19 mouse cellular contexts compared by ENCODE assay signal in the genomic region with DNA sequence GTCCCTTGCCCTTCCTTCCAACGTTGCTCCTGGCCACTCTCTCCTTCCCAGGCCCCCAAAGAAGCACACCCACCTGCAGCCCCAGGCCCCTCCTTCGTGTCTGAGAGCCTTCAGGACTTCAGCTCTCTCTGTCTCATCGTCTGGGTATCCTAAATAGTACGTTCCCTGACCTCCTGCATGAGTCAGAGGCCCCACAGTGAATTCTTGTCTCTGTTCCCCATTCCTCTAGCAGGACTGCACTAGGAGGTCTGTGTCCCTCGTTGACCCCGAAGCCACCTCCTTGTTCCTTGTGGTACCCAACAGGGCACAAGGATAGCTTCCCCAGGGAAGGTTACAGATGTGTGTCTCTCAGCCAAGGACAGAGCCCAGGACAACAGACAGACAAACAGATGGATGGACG.
DNase-seq lines count a peak whose midpoint lies in the region; ATAC-seq and TF ChIP-seq lines count a peak whose summit lies in the region.
"Had no signal": no experiment of that assay in that cellular context is flagged by ENCODE, and none has a peak within 500 bp of the region (broad histone marks: within the 10 kb centered on the region; RNA-seq: fewer than 3 reads in every experiment).

No protein-coding gene starts in this region.

- no peak overlapping the region for H3K4me2 ChIP-seq in heart, embryonic 12.5 days
- no peak overlapping the region for H3K4me2 ChIP-seq in neural tube, embryonic 11.5 days (ENCODE audit: low read depth)
- H3K4me2 ChIP-seq in stomach, postnatal 0 days (replicated peaks; ENCODE audit: low read depth) = no peak overlapping the region
- H3K4me2 ChIP-seq: neural tube, embryonic 15.5 days had no signal

- H3K9ac ChIP-seq in heart, embryonic 12.5 days = no peak overlapping the region
- no peak overlapping the region for H3K9ac ChIP-seq in neural tube, embryonic 11.5 days (ENCODE audit: low read length)
- H3K9ac ChIP-seq in stomach, postnatal 0 days (ENCODE audit: low read length) = no peak overlapping the region
- H3K9ac ChIP-seq: forebrain, postnatal 0 days; liver, postnatal 0 days; neural tube, embryonic 15.5 days had no signal

- no peak for TF ChIP-seq EP300 in stomach, postnatal 0 days (optimal IDR thresholded peaks at IDR 0.05)

- ATAC-seq in heart, embryonic 12.5 days (ENCODE audit: insufficient number of reproducible peaks, low FRiP score) = no peak
- ATAC-seq in neural tube, embryonic 11.5 days (ENCODE audit: insufficient read depth, low FRiP score, low TSS enrichment) = no peak
- ATAC-seq in granulocyte monocyte progenitor cell, adult 5-6 weeks (replicated peaks; ENCODE audit: poor library complexity, severe bottlenecking) = peak; percentile 20; the same call in 1 of the 2 replicates
- ATAC-seq in stomach, postnatal 0 days (ENCODE audit: low FRiP score, low TSS enrichment) = no peak; the same call in 1 of the 2 replicates
- ATAC-seq: forebrain, postnatal 0 days; hindbrain, embryonic 16.5 days; liver, postnatal 0 days had no signal

- WGBS in heart, embryonic 12.5 days = 52% methylated on average over 7 of the region's 7 CpGs
- WGBS in neural tube, embryonic 11.5 days = 57% methylated on average over 7 of the region's 7 CpGs
- WGBS in stomach, postnatal 0 days = 49% methylated on average over 7 of the region's 7 CpGs

- peak; percentile 95 for DNase-seq in heart, adult 11 months
- peak; percentile 11 for DNase-seq in neural tube, embryonic 11.5 days (ENCODE audit: low spot score)
- DNase-seq in neural tube, embryonic 10.5 days (ENCODE audit: extremely low spot score, low spot score) = no peak
- DNase-seq in stomach, postnatal 0 days (ENCODE audit: low spot score) = no peak
- DNase-seq in left cerebral cortex, adult 2 months (ENCODE audit: extremely low spot score in 1 of 2, low spot score in 2 of 2) = no peak
- DNase-seq in layer of hippocampus, adult 8-10 months (ENCODE audit: low spot score in 2 of 2) = no peak
- DNase-seq: cerebellum, adult 9-11 months; forebrain, postnatal 0 days; heart, postnatal 10 days; kidney, adult 11 months; kidney, postnatal 36 days; liver; liver, postnatal 0 days; thymus, postnatal 25 days had no signal

- intact Hi-C loops in left cerebral cortex, adult 2 months (cut with DNase I) = no loop called here

- peaks cover 11% of the 10 kb centered on the region for H3K4me1 ChIP-seq in heart, embryonic 12.5 days (replicated peaks)
- peaks cover 10% of the 10 kb centered on the region for H3K4me1 ChIP-seq in neural tube, embryonic 11.5 days (ENCODE audit: control insufficient read depth, insufficient read depth, low read length)
- no peaks in the 10 kb centered on the region; the same call in 1 of the 2 replicates for H3K4me1 ChIP-seq in stomach, postnatal 0 days (replicated peaks; ENCODE audit: control insufficient read depth, insufficient read depth)

- no peaks in the 10 kb centered on the region for H3K36me3 ChIP-seq in heart, embryonic 12.5 days
- H3K36me3 ChIP-seq in neural tube, embryonic 11.5 days (ENCODE audit: control insufficient read depth, insufficient read depth, low read length) = no peaks in the 10 kb centered on the region
- no peaks in the 10 kb centered on the region for H3K36me3 ChIP-seq in stomach, postnatal 0 days (ENCODE audit: control insufficient read depth, insufficient read depth, low read length)
- H3K36me3 ChIP-seq: neural tube, embryonic 15.5 days had no signal

- TF ChIP-seq CTCF in stomach, postnatal 0 days (IDR thresholded peaks at IDR 0.05; ENCODE audit: low read depth) = no peak
- no peak for TF ChIP-seq CTCF in left cerebral cortex, adult 2 months (IDR thresholded peaks at IDR 0.05)

- peaks cover 20% of the 10 kb centered on the region for H3K27me3 ChIP-seq in heart, embryonic 12.5 days (replicated peaks)
- H3K27me3 ChIP-seq in neural tube, embryonic 11.5 days (ENCODE audit: control insufficient read depth, insufficient read depth, low read length) = no peaks in the 10 kb centered on the region; the same call in 1 of the 2 replicates
- no peaks in the 10 kb centered on the region for H3K27me3 ChIP-seq in stomach, postnatal 0 days (ENCODE audit: control insufficient read depth, insufficient read depth, low read length)

- H3K9me3 ChIP-seq in heart, embryonic 12.5 days (replicated peaks) = no peaks in the 10 kb centered on the region
- no peaks in the 10 kb centered on the region for H3K9me3 ChIP-seq in neural tube, embryonic 11.5 days (ENCODE audit: control insufficient read depth, low read length)
- no peaks in the 10 kb centered on the region for H3K9me3 ChIP-seq in stomach, postnatal 0 days (ENCODE audit: control insufficient read depth, low read length)
- H3K9me3 ChIP-seq: neural tube, embryonic 15.5 days had no signal

- H3K27ac ChIP-seq in heart, embryonic 12.5 days (ENCODE audit: poor library complexity, severe bottlenecking) = no peak overlapping the region
- H3K27ac ChIP-seq in neural tube, embryonic 11.5 days (ENCODE audit: low read depth, low read length) = no peak overlapping the region
- peak overlapping the region; percentile 56 for H3K27ac ChIP-seq in stomach, postnatal 0 days (replicated peaks)
- H3K27ac ChIP-seq in left cerebral cortex, adult 2 months = no peak overlapping the region
- H3K27ac ChIP-seq: neural tube, embryonic 15.5 days had no signal

- H3K4me3 ChIP-seq in heart, embryonic 12.5 days = no peak overlapping the region
- H3K4me3 ChIP-seq in neural tube, embryonic 11.5 days (ENCODE audit: low read depth, low read length) = no peak overlapping the region
- H3K4me3 ChIP-seq in stomach, postnatal 0 days (ENCODE audit: low read depth, low read length) = no peak overlapping the region
- no peak overlapping the region for H3K4me3 ChIP-seq in left cerebral cortex, adult 2 months
- H3K4me3 ChIP-seq: erythroblast, embryonic 14.5 days; neural tube, embryonic 15.5 days had no signal

Comparison
In these comparisons a context has a peak if more than half of its experiments do, and no peak if none do; other contexts are left out.
1. DNase-seq: peak in heart, adult 11 months (single experiment) and neural tube, embryonic 11.5 days (single experiment); none in neural tube, embryonic 10.5 days (single experiment), stomach, postnatal 0 days (single experiment), left cerebral cortex, adult 2 months (0 of 2) and layer of hippocampus, adult 8-10 months (0 of 2).